Mouse (Mus musculus): ENCODE results near the gene 1700021F05Rik. TPM values are rescaled to one million over a fixed set of nuclear protein-coding genes. Genes with fewer than 3 reads are reported as not detected.

1700021F05Rik gene
- polyA plus RNA-seq, 1 experiment from 2014 or later = 53.8 TPM

- Histone ChIP-seq H3K27ac (ENCODE audit: low read depth) (no peak overlapping the region), H3K4me3 (ENCODE audit: low read depth, low read length) (no peak overlapping the region), H3K9ac (no peak overlapping the region), H3K4me1 (ENCODE audit: insufficient read depth) (no peaks in the 10 kb centered on the region), H3K36me3 (ENCODE audit: insufficient read depth) (peaks cover 48% of the 10 kb centered on the region), H3K9me3 (ENCODE audit: low read depth, low read length) (no peaks in the 10 kb centered on the region), H3K27me3 (ENCODE audit: insufficient read depth, low read length) (no peaks in the 10 kb centered on the region), H3K4me2 (no peak overlapping the region)
- no peak for ATAC-seq (ENCODE audit: insufficient read depth)
- no peak for TF ChIP-seq CTCF (IDR thresholded peaks at IDR 0.05; ENCODE audit: low read depth)
- 97% methylated on average over 4 of the region's 4 CpGs for WGBS
- no peak for DNase-seq
Measured at GRCm38 (mm10) chr10:43502599-43502998, 38.2 kb downstream of the 1700021F05Rik start.

- 75% methylated on average over 5 of the region's 5 CpGs for WGBS
- peaks cover 18% of the 10 kb centered on the region for H3K36me3 ChIP-seq (ENCODE audit: insufficient read depth)
- no peak for ATAC-seq (ENCODE audit: insufficient read depth)
Measured at GRCm38 (mm10) chr10:43490846-43491245, 49.9 kb downstream of the 1700021F05Rik start.

GRCm38 (mm10) chr10:43490034-43490433 is 50.8 kb downstream of the 1700021F05Rik start:
- no peak for DNase-seq
- Histone ChIP-seq H3K27ac (ENCODE audit: low read depth) (no peak overlapping the region), H3K4me2 (no peak overlapping the region), H3K9me3 (ENCODE audit: low read depth, low read length) (no peaks in the 10 kb centered on the region), H3K27me3 (ENCODE audit: insufficient read depth, low read length) (no peaks in the 10 kb centered on the region), H3K4me1 (ENCODE audit: insufficient read depth) (no peaks in the 10 kb centered on the region), H3K36me3 (ENCODE audit: insufficient read depth) (peaks cover 10% of the 10 kb centered on the region), H3K9ac (no peak overlapping the region), H3K4me3 (ENCODE audit: low read depth, low read length) (no peak overlapping the region)
- WGBS = 58% methylated on average over 8 of the region's 8 CpGs
- ATAC-seq (ENCODE audit: insufficient read depth) = no peak; the same call in 1 of the 2 replicates
- TF ChIP-seq CTCF (IDR thresholded peaks at IDR 0.05; ENCODE audit: low read depth) = no peak

More at GRCm38 (mm10) chr10:43490846-43491245, 49.9 kb downstream of the 1700021F05Rik start:
- Histone ChIP-seq H3K4me3 (ENCODE audit: low read depth, low read length) (no peak overlapping the region), H3K4me2 (no peak overlapping the region), H3K4me1 (ENCODE audit: insufficient read depth) (no peaks in the 10 kb centered on the region), H3K27me3 (ENCODE audit: insufficient read depth, low read length) (no peaks in the 10 kb centered on the region), H3K9me3 (ENCODE audit: low read depth, low read length) (no peaks in the 10 kb centered on the region), H3K27ac (ENCODE audit: low read depth) (no peak overlapping the region), H3K9ac (no peak overlapping the region)
- no peak for TF ChIP-seq CTCF (IDR thresholded peaks at IDR 0.05; ENCODE audit: low read depth)
- DNase-seq = no peak

- H3K36me3 ChIP-seq (ENCODE audit: insufficient read depth) = peaks cover 6% of the 10 kb centered on the region; the same call in 1 of the 2 replicates
- WGBS = 28% methylated on average over 6 of the region's 6 CpGs
- no peaks in the 10 kb centered on the region for H3K4me1 ChIP-seq (ENCODE audit: insufficient read depth)
- no peaks in the 10 kb centered on the region for H3K27me3 ChIP-seq (ENCODE audit: insufficient read depth, low read length)
- H3K4me3 ChIP-seq (ENCODE audit: low read depth, low read length) = no peak overlapping the region
- ATAC-seq (ENCODE audit: insufficient read depth) (peak; percentile 47; the same call in 1 of the 2 replicates), DNase-seq (peak; percentile 11)
- H3K9ac ChIP-seq = no peak overlapping the region
- H3K4me2 ChIP-seq = no peak overlapping the region
- TF ChIP-seq CTCF (IDR thresholded peaks at IDR 0.05; ENCODE audit: low read depth) = no peak
- no peak overlapping the region for H3K27ac ChIP-seq (ENCODE audit: low read depth)
- no peaks in the 10 kb centered on the region for H3K9me3 ChIP-seq (ENCODE audit: low read depth, low read length)
Measured at GRCm38 (mm10) chr10:43489550-43489949, 51.2 kb downstream of the 1700021F05Rik start.

GRCm38 (mm10) chr10:43489139-43489538 is 51.7 kb downstream of the 1700021F05Rik start:
- WGBS = 74% methylated on average over 7 of the region's 7 CpGs
- H3K27ac ChIP-seq (ENCODE audit: low read depth) = no peak overlapping the region
- H3K9me3 ChIP-seq (ENCODE audit: low read depth, low read length) = no peaks in the 10 kb centered on the region
- H3K4me2 ChIP-seq = no peak overlapping the region
- DNase-seq = no peak
- no peak overlapping the region for H3K4me3 ChIP-seq (ENCODE audit: low read depth, low read length)
- H3K36me3 ChIP-seq (ENCODE audit: insufficient read depth) = 0 out of 2 replicates have a peak, but pooled peaks cover 1% of the 10 kb centered on the region
- H3K9ac ChIP-seq = no peak overlapping the region
- H3K4me1 ChIP-seq (ENCODE audit: insufficient read depth) = no peaks in the 10 kb centered on the region
- no peaks in the 10 kb centered on the region for H3K27me3 ChIP-seq (ENCODE audit: insufficient read depth, low read length)
- no peak for ATAC-seq (ENCODE audit: insufficient read depth)
- no peak for TF ChIP-seq CTCF (IDR thresholded peaks at IDR 0.05; ENCODE audit: low read depth)

- no peak for DNase-seq
- no peak overlapping the region for H3K4me2 ChIP-seq
- H3K36me3 ChIP-seq (ENCODE audit: insufficient read depth) = no peaks in the 10 kb centered on the region
- H3K4me3 ChIP-seq (ENCODE audit: low read depth, low read length) = no peak overlapping the region
- H3K27ac ChIP-seq (ENCODE audit: low read depth) = no peak overlapping the region
- no peaks in the 10 kb centered on the region for H3K27me3 ChIP-seq (ENCODE audit: insufficient read depth, low read length)
- peaks cover 4% of the 10 kb centered on the region; the same call in 1 of the 2 replicates for H3K4me1 ChIP-seq (ENCODE audit: insufficient read depth)
- H3K9ac ChIP-seq = no peak overlapping the region
- no peak for TF ChIP-seq CTCF (IDR thresholded peaks at IDR 0.05; ENCODE audit: low read depth)
- WGBS = 68% methylated on average over 4 of the region's 4 CpGs
- no peak for ATAC-seq (ENCODE audit: insufficient read depth)
- no peaks in the 10 kb centered on the region for H3K9me3 ChIP-seq (ENCODE audit: low read depth, low read length)
Measured at GRCm38 (mm10) chr10:43488258-43488657, 52.5 kb downstream of the 1700021F05Rik start.

- no peak overlapping the region for H3K4me3 ChIP-seq (ENCODE audit: low read depth, low read length)
- no peak overlapping the region for H3K9ac ChIP-seq
- H3K9me3 ChIP-seq (ENCODE audit: low read depth, low read length) = no peaks in the 10 kb centered on the region
- no peak for TF ChIP-seq CTCF (IDR thresholded peaks at IDR 0.05; ENCODE audit: low read depth)
- no peak overlapping the region for H3K27ac ChIP-seq (ENCODE audit: low read depth)
- no peaks in the 10 kb centered on the region for H3K36me3 ChIP-seq (ENCODE audit: insufficient read depth)
- H3K4me1 ChIP-seq (ENCODE audit: insufficient read depth) = peaks cover 8% of the 10 kb centered on the region
- H3K27me3 ChIP-seq (ENCODE audit: insufficient read depth, low read length) = no peaks in the 10 kb centered on the region
- ATAC-seq (ENCODE audit: insufficient read depth) = no peak
- WGBS = 78% methylated on average over 3 of the region's 3 CpGs
- H3K4me2 ChIP-seq = no peak overlapping the region
- no peak for DNase-seq
Measured at GRCm38 (mm10) chr10:43487441-43488010, 53.3 kb downstream of the 1700021F05Rik start.
